Mouse (Mus musculus) brain, embryonic 14.5 days (tissue): Measurements from ENCODE around the gene Lrfn3. TPM values are rescaled to one million over a fixed set of nuclear protein-coding genes. Genes with fewer than 3 reads are reported as not detected.

ENCODE experiments used
- DNase-seq: peaks from one replicate; pipeline ENCODE4 v3.0.0-alpha.2; 2011; ENCODE audit warnings: low read depth
- CTCF ChIP-seq: fragments of 200-500 bp; IDR thresholded peaks from 2 replicates; pipeline ENCODE4 v1.5.1; 2012; ENCODE audit warnings: inconsistent platforms, mild to moderate bottlenecking, moderate library complexity, borderline replicate concordance; ENCODE audit not compliant: insufficient read depth, insufficient read length; ENCODE audit errors: extremely low read depth
- POLR2A ChIP-seq: fragments of 200-500 bp; IDR thresholded peaks from 2 replicates; pipeline ENCODE4 v1.6.1; 2012; ENCODE audit warnings: mild to moderate bottlenecking, inconsistent platforms, borderline replicate concordance; ENCODE audit not compliant: poor library complexity, insufficient read depth, insufficient read length, severe bottlenecking; ENCODE audit errors: extremely low read depth
- polyA plus RNA-seq: library from polyadenylated mRNA; depleted of rRNA; stranded (reverse); fragments of >200 nt; gene quantifications from 2 replicates; pipeline ENCODE4 v1.2.3, GENCODE M21; 2012; rRNA removed

The Lrfn3 gene
- polyA plus RNA-seq, result 29.1 and 39.2 TPM in 2 replicates

DNA sequence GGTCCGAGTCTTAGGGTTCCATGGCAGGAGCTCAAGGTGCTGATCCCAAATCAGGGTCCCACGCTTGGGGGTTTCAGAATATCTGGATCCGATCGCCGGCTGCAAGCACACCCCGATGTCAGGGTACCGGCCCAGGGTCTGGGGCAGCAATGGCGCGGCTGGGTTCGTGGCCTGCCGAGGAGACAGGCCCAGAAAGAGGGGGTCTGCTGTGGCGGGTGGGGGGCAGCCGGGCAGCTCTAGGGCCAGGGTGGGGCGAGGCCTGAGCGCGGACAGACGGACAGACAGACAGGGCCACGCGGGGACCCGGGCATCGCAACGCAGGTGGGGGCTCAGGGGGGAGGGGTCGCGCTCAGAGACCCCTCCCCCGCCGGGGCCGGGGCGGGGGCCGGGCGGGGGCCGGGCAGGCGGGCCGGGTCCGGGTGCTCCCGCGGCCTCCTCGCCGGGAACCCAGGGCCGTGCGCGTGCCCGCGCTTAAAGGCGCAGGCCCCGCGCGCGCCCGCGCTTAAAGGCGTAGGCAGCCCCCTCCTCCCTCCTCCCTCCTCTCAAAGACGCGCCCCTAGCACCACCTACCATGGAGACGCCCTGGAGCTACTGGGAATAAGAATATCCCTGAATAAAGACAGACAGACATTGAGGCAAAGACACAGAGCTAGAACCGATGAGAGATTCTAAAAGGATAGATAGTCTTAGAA lies at the start of gene Lrfn3:
Lrfn3 (minus strand) TSS at position 121 of the 692 bp plus-strand sequence.
- peak; percentile 60; the same call in 1 of the 2 replicates for TF ChIP-seq POLR2A
- no peak for TF ChIP-seq CTCF
- peak; percentile 97 for DNase-seq

DNA sequence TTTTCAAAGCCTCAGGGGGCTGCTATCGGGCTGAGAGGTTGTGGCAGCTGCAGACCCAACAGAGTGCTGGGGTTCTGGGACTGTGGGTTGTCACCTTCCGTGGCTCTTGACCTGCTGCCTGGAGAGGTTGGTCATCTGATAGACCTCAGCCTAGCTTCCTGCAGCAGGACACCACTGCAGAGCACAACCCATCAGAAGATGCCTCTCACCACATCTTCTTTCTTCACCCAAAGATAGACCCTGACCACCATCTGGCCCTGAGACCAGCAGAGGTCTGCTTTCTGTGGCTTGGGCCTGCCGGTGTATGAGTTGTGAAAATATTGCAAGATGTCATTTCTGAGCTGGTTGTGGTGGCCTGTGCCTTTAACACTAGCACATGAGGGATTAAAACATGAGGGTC lies 48.5 kb upstream of the Lrfn3 start:
- no peak for TF ChIP-seq CTCF
- TF ChIP-seq POLR2A, result no peak
- no peak for DNase-seq

DNA sequence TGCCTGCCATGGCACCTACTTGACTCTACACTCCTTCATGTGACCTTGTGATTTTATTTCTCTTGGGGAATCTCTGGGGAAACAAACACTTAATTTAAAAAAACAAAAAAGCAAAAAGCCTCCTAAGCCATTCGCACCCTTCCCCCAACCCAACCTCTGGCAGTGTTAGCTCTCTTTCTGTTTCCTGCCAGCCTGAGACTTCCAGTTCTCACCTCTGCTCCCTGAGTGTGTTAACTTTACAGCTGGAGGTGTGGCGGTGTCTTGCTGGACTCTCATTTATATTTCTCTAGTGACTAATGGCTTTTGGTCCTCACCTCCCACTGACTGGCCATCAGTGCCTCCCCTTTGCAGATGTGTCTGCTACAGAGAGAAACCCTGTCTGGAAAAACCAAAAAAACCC lies 47.2 kb upstream of the Lrfn3 start:
- DNase-seq, result no peak
- TF ChIP-seq CTCF (no peak), POLR2A (no peak)

DNA sequence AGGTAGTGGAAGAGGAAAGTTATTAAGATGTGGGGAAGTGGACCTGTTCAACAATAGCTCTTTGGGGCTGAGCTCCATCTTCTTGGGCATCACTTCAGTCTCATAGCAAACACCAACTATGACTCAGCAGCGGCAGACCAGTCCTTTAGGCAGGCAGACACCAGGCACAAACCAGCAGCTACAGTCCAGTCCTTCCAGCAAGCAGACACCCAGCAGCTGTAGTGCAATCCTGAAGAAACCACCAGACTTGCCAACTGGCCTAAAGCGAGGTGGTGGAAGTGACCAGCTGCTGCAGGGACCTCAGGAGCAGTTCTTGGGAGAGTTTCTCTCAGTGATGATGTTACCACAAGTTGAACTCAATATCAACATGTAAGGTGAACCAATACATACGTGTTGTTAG lies 46.1 kb upstream of the Lrfn3 start:
- TF ChIP-seq POLR2A (no peak), CTCF (no peak)
- no peak for DNase-seq

DNA sequence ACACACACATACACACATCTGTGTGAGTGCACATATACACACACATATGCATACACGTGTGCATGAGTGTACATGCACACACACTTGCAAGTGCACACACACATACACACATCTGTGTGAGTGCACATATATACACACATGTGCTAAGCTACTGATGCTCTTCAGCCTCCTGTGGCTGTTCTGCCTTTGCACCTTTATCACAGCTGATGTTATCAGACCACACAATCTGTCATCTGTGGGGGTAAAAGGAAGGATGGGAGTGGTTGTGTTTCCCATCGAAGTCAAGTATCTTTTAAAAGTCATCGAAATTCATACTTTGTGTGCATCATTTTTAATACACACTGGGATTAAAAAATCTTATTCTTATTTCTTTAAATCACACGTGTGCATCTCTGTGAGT lies 39.8 kb upstream of the Lrfn3 start:
- no peak for TF ChIP-seq CTCF
- TF ChIP-seq POLR2A, result no peak

DNA sequence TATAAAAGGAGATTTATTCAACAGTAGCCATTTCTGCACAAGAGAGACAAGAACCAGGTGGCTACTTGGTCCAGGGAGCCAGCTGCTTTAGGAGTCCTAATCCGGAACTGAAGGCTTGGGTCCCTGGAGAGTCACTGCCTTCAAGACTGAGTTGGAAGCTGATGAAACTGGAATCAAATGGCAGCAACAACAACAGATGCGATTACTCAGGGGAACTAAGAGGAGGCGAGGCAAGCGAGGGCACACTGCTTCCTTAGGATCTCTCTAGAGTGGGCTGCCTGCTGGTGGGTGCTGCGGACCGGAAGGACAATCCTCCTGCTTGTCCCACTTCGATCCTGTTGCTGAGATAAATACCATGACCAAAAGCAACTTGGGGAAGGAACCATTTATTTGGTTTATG lies 37.1 kb upstream of the Lrfn3 start:
- TF ChIP-seq POLR2A (no peak), CTCF (no peak)
- peak; percentile 20 for DNase-seq

More for the DNA sequence above, 39.8 kb upstream of the Lrfn3 start:
- no peak for DNase-seq

DNA sequence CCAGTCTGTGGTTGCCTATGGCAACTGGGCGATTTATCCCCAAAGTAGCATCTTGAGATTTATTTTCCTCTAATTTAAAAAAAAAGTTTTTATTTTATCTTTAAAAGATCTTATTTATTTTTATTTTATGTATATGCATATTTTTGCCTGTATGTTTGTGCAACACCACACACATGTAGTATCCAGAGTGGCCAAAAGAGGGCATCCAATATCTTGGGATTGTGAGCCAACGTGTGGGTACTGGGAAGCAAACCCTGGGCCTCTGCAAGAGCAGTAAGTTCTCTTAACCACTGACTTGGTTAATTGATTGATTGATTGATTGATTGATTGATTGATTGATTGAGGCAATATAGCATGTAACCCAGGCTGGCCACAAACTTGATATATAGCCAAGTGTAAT lies 32.3 kb upstream of the Lrfn3 start:
- DNase-seq, result peak; percentile 6
- TF ChIP-seq POLR2A (no peak), CTCF (peak; percentile 25; the same call in 1 of the 2 replicates)

DNA sequence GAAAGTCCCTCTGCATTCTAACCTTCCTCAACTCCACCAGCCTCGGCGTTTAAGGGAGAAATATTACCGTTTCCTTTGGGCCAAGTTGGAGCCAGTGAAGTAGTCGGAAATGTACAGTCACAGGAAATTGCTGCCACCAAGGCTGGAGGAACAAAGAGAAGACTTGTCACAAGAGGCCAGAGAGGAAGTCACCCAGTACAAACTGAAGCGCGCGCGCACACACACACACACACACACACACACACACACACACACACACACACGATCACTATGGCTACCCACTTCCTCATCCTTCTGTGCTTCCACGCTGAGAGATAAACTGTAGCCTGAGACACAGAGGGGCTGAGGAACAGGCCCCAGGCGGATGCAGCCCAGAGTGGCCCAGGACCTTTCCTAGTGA lies 31.8 kb upstream of the Lrfn3 start:
- TF ChIP-seq POLR2A (no peak), CTCF (no peak)
- peak; percentile 14 for DNase-seq

DNA sequence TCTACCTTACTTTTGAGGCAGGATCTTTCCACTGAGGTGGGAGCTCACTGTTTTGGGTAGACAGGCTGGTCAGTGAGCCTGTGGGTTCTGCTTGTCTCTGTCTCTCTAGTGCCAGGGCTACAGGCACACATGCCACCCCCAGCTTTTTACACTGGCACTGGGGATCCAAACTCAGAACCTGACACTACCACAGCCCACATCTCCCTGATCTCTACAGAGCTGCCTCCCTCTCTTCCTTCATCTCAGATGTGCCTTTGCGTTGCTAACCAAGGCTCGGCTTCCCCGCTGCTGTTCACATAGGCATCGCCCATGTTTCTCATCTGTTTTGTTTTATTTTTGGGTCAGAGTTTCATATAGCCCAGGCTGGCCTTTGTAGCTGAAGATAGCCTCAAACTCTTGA lies 31.1 kb upstream of the Lrfn3 start:
- TF ChIP-seq CTCF (no peak), POLR2A (no peak)
- DNase-seq, result no peak

DNA sequence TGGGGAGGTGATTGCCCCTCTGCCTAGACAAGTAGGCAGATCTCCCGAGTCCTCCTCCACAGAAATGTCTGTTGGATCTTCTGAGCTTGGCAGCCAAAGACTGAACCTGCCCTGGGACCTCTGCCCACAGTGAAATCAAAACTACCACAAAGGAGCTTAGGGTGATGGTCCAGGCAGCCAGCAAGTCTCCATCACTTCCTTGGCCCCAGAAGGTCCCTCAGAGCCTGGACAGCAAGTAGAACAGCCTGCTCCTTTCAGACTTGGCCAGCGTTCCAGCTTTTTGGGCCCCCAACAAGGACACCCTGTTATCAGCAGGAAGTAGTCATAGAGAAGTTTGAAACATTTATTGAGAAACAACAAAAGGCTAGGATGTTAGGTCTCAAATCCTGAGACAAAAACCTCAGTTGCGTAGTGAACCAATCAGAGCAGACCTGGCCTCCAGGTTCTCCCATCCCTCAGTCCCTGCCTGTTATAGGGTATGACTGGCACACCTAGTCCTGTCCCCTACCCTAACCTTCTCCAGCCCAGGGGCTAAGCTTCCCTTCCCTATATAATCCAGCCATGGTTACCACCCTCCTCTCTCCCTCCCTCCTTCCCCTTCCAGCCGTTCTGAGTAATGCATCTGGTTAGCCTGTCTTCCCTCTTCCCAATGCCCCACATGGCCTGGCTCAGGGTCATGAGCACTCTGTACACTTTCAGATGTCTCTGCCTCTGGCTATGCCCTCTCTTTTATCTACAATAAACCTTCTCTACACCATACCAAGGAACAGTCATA lies 30.4 kb upstream of the Lrfn3 start:
- TF ChIP-seq POLR2A (no peak), CTCF (no peak)
- DNase-seq, result no peak

DNA sequence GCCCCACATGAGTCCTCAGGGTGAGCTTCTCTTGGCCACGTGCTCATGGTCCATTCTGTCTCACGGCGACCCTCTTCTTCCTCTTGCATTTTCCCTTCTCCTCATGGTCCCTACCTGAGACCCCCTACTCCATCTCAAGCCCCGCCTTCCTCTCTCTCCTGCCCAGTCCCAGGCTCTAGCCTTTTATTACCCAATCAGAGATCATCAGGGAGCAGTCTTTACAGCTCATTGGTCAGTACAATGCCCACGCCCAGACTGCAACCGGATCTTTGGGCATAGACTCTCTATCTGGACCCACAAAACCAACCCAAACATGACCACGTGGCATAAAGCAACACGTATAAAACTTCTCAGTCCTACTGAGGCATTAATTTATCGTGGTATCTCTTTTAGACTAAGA lies 21.5 kb upstream of the Lrfn3 start:
- no peak for TF ChIP-seq CTCF
- TF ChIP-seq POLR2A, result no peak
- DNase-seq, result no peak
